In the genomic region with DNA sequence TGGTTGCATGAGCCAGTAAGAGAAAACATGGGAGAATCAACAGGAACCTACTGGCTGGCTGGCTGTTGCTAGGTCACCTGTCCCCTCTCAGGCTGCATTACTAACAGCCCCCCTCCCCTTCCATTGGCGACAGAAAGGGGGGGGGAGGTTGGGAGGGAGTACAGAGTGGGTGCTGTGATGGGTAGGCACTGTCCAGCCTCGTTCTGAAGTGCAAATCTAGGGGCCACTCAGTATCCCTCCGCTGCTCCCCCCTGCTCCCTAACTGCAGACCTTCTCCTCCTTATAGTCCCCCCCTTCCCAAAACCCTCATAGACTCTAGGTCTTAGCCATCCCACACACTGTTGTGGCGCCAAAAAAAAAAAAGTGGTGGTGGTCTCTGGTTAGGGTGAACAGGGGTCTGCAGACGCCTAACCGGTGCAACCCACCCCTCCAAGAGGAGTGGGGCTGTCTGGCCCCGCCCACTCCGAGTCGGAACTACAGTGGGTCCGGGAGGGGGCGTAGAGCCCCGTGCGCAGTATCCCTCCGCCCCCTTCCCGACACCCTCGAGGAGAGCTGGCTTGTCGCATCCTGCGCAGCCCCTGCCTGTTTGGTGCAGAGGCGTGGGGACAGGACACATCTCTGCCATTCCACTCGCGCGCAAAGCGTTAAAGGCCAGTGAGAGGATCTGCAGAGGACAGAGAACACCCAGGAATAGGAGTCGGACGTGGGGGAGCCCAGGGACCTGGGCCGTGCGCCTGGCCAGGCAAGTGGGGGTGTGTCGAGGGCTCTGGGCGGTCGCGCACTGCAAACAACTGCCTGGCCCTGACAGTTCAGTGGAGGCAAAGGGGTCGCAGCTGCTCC, we compare ENCODE assay signal across 8 mouse cellular contexts. TPM values are rescaled to one million over a fixed set of nuclear protein-coding genes. Genes with fewer than 3 reads are reported as not detected.
A peak's percentile ranks its signal among the peaks of the same experiment; 100 is the strongest.
DNase-seq lines count a peak whose midpoint lies in the region; ATAC-seq lines count a peak whose summit lies in the region.
"Not testable (repeated sequence)": the region's sequence is repeated elsewhere in the genome, so short reads cannot be mapped to it uniquely, and the experiment has no call there.
"Had no signal": no experiment of that assay in that cellular context is flagged by ENCODE, and none has a peak within 500 bp of the region (broad histone marks: within the 10 kb centered on the region; RNA-seq: fewer than 3 reads in every experiment).

A gene (plus strand): TSS at position 514 of the 840 bp plus-strand sequence.

- 24% methylated on average over 31 of the region's 32 CpGs for WGBS in embryonic facial prominence, embryonic 13.5 days
- WGBS in heart, embryonic 10.5 days: 20% methylated on average over 32 of the region's 32 CpGs

- peak in 1 of 2 experiments; percentile 4 for DNase-seq in adrenal gland, postnatal 4 days (ENCODE audit: low spot score in 2 of 2)
- peak; percentile 76 for DNase-seq in heart, embryonic 10.5 days (ENCODE audit: low spot score)
- peak; percentile 8 for DNase-seq in kidney, adult 18-20 months
- DNase-seq in left cerebral cortex, postnatal 36 days (ENCODE audit: low spot score in 2 of 2): peak; percentile 57 to 72
- peak; percentile 80 for DNase-seq in right cerebral cortex, postnatal 10 days (ENCODE audit: low spot score in 2 of 2)

- H3K27me3 ChIP-seq in embryonic facial prominence, embryonic 13.5 days: peaks cover 11% of the 10 kb centered on the region
- not testable (repeated sequence) for H3K27me3 ChIP-seq in heart, embryonic 10.5 days (ENCODE audit: insufficient read depth, poor library complexity, severe bottlenecking)

- not testable (repeated sequence) for H3K4me1 ChIP-seq in embryonic facial prominence, embryonic 13.5 days; heart, embryonic 10.5 days

- H3K27ac ChIP-seq in embryonic facial prominence, embryonic 13.5 days: not testable (repeated sequence)
- H3K27ac ChIP-seq in heart, embryonic 10.5 days: 0 out of 2 replicates have a peak within 1 kb of the TSS, but pooled peaks have one; percentile 29

- H3K4me2 ChIP-seq in embryonic facial prominence, embryonic 13.5 days: peak within 1 kb of the TSS; percentile 66

- peak within 1 kb of the TSS; percentile 53 for H3K4me3 ChIP-seq in embryonic facial prominence, embryonic 13.5 days
- peak within 1 kb of the TSS; percentile 61 for H3K4me3 ChIP-seq in heart, embryonic 10.5 days

- H3K9ac ChIP-seq in embryonic facial prominence, embryonic 13.5 days: peak within 1 kb of the TSS; percentile 72

- peak; percentile 84 for ATAC-seq in embryonic facial prominence, embryonic 13.5 days (ENCODE audit: insufficient number of reproducible peaks, insufficient read depth, low FRiP score, low TSS enrichment, low read depth)
- peak; percentile 55; the same call in 1 of the 2 replicates for ATAC-seq in megakaryocyte-erythroid progenitor cell, adult 5-6 weeks (replicated peaks; ENCODE audit: low FRiP score, low TSS enrichment, poor library complexity, severe bottlenecking)

- intact Hi-C loops in left cerebral cortex, postnatal 36 days (cut with DNase I): not testable (repeated sequence)

- H3K9me3 ChIP-seq in embryonic facial prominence, embryonic 13.5 days; heart, embryonic 10.5 days: not testable (repeated sequence)

- H3K36me3 ChIP-seq in embryonic facial prominence, embryonic 13.5 days; heart, embryonic 10.5 days: not testable (repeated sequence)

RNA-seq across cellular contexts. Expression of the gene that starts here (rescaled TPM):
- 10 to 100 TPM; 39.8 to 46.2 TPM for total RNA-seq in adrenal gland, postnatal 4 days (2021)
- polyA plus RNA-seq in embryonic facial prominence, embryonic 13.5 days (2015; fragmentation: Nextera tagmentation; extraction: Ambion mirVana): 46.5 and 50.1 TPM in 2 replicates
- polyA plus RNA-seq in heart, embryonic 10.5 days (2016; fragmentation: Nextera tagmentation; extraction: Ambion mirVana): 19.9 and 20.0 TPM in 2 replicates
- total RNA-seq in left cerebral cortex, postnatal 36 days (2021): 100 to 1,000 TPM; 161 to 199 TPM
- 0.52 and 1.5 TPM in 2 replicates for total RNA-seq in megakaryocyte-erythroid progenitor cell, adult 5-6 weeks (2014; fragmentation: Nextera tagmentation)
- total RNA-seq in megakaryocyte-erythroid progenitor cell, adult 5-6 weeks (2017): 0.80 and 6.5 TPM in 2 replicates
- polyA plus RNA-seq: macrophage had no signal

Comparison
In these comparisons a context has a peak if more than half of its experiments do, and no peak if none do; other contexts are left out.
1. RNA of the gene that starts here (total RNA-seq): 161 to 199 TPM in left cerebral cortex, postnatal 36 days and 39.8 to 46.2 TPM in adrenal gland, postnatal 4 days; 0.52 to 6.5 TPM in megakaryocyte-erythroid progenitor cell, adult 5-6 weeks; every median in the first group is over 4 times any median in the second.